Mouse (Mus musculus): ENCODE data around the gene Slc37a1. TPM values are rescaled to one million over a fixed set of nuclear protein-coding genes. Genes with fewer than 3 reads are reported as not detected.

Slc37a1 gene
- total RNA-seq, 4 experiments from 2014 or later = 7.9 to 11.9 (median 10.0) TPM

- DNase-seq (ENCODE audit: low spot score) = no peak
These were observed 31.1 kb downstream of the Slc37a1 start for GRCm38 (mm10) chr17:31317521-31318272.

GRCm38 (mm10) chr17:31318906-31319767 lies 32.5 kb downstream of the Slc37a1 start:
- no peak for DNase-seq (ENCODE audit: low spot score)

GRCm38 (mm10) chr17:31321425-31321824 lies 34.8 kb downstream of the Slc37a1 start:
- peak; percentile 57 for DNase-seq (ENCODE audit: low spot score)

GRCm38 (mm10) chr17:31322446-31322845 lies 35.9 kb downstream of the Slc37a1 start:
- no peak for DNase-seq (ENCODE audit: low spot score)

- DNase-seq (ENCODE audit: low spot score) = no peak
These were observed 36.8 kb downstream of the Slc37a1 start for GRCm38 (mm10) chr17:31323379-31323778.

- no peak for DNase-seq (ENCODE audit: low spot score)
These were observed 37.6 kb downstream of the Slc37a1 start for GRCm38 (mm10) chr17:31324227-31324626.

GRCm38 (mm10) chr17:31325451-31326219 lies 39.0 kb downstream of the Slc37a1 start:
- DNase-seq (ENCODE audit: low spot score) = no peak

- no peak for DNase-seq (ENCODE audit: low spot score)
These were observed 39.7 kb downstream of the Slc37a1 start for GRCm38 (mm10) chr17:31326220-31326852.

- no peak for DNase-seq (ENCODE audit: low spot score)
These were observed 41.9 kb downstream of the Slc37a1 start for GRCm38 (mm10) chr17:31328466-31328865.

- peak; percentile 38 for DNase-seq (ENCODE audit: low spot score)
These were observed 44.0 kb downstream of the Slc37a1 start for GRCm38 (mm10) chr17:31330622-31331021.

- DNase-seq (ENCODE audit: low spot score) = no peak
These were observed 44.7 kb downstream of the Slc37a1 start for GRCm38 (mm10) chr17:31331273-31331672.

GRCm38 (mm10) chr17:31331920-31332319 lies 45.3 kb downstream of the Slc37a1 start:
- no peak for DNase-seq (ENCODE audit: low spot score)

- no peak for DNase-seq (ENCODE audit: low spot score)
These were observed 45.7 kb downstream of the Slc37a1 start for GRCm38 (mm10) chr17:31332333-31332732.

GRCm38 (mm10) chr17:31334509-31335260 lies 48.1 kb downstream of the Slc37a1 start:
- no peak for DNase-seq (ENCODE audit: low spot score)

- DNase-seq (ENCODE audit: low spot score) = no peak
These were observed 48.9 kb downstream of the Slc37a1 start for GRCm38 (mm10) chr17:31335344-31336080.

- DNase-seq (ENCODE audit: low spot score) = no peak
These were observed 53.2 kb downstream of the Slc37a1 start for GRCm38 (mm10) chr17:31339769-31340168.

- DNase-seq (ENCODE audit: low spot score) = no peak
These were observed 55.6 kb downstream of the Slc37a1 start for GRCm38 (mm10) chr17:31342191-31342590.

- peak; percentile 60 for DNase-seq (ENCODE audit: low spot score)
These were observed 57.7 kb downstream of the Slc37a1 start for GRCm38 (mm10) chr17:31344172-31344801.

GRCm38 (mm10) chr17:31344816-31345215 lies 58.2 kb downstream of the Slc37a1 start:
- DNase-seq (ENCODE audit: low spot score) = no peak
